Mouse (Mus musculus) cerebellum, adult 9-10 months (tissue): Measurements from ENCODE around the gene Xpo1.
A peak's percentile ranks its signal among the peaks of the same experiment; 100 is the strongest.

ENCODE experiments used
- DNase-seq: peaks from one replicate; pipeline ENCODE4 v3.0.0; 2022

Xpo1 gene

DNA sequence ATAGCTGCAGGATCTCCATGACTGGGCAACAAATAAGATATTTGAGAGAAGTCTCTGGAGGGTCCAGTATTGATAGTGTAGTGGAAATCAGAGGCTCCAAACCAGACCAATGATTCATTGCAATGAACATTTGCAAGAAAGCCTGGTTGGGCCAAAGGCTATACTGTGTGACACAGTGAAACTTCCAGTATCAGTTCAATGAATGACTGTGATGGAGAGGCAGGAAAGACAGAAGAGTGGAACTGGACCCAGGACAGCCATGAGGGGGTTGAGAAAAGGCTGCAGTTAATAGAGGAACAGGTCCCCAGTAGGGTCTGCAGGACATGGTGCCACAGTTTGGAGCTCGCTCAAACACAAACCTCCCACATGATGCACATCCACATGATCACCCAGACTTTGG, 44.1 kb downstream of the Xpo1 start:
- DNase-seq = no peak

DNA sequence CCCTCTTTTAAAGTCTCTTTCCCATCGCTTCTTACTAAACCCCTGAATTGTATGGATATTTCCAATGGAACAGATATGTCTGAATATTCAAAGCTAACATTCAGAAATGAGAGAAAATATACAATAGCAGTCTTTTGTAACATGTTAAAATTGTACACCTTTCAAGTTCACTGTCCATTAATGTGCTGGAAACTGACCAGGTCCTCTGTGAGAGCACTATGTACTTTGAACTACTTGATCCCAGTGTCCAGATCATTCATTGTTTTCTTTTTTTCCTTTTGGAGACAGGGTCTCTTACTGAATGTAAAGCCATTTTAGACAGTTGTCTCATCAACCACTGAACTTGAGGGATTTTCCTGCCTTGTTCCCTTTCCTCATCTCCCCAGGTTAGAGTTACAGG, 47.3 kb downstream of the Xpo1 start:
- no peak for DNase-seq

DNA sequence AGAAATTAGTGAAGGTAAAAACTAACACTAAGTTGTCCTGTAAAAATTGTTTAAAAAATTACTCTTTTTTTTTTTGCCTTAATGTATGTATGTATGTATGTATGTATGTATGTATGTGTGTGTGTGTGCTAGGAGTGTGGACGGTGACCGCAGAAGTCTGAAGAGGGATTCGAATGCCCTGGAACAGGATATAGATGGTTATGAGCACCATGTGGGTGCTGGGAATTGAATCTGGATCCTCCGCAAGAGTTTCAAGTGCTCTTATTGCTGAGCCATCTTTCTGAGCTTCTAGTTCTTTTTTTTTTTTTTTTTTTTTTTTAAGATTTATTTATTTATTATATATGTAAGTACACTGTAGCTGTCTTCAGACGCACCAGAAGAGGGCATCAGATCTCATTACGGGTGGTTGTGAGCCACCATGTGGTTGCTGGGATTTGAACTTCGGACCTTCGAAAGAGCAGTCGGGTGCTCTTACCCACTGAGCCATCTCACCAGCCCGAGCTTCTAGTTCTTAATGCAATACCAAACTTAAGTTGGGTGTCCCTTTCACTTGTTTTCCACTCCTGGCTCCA, 49.3 kb downstream of the Xpo1 start:
- peak; percentile 58 for DNase-seq

DNA sequence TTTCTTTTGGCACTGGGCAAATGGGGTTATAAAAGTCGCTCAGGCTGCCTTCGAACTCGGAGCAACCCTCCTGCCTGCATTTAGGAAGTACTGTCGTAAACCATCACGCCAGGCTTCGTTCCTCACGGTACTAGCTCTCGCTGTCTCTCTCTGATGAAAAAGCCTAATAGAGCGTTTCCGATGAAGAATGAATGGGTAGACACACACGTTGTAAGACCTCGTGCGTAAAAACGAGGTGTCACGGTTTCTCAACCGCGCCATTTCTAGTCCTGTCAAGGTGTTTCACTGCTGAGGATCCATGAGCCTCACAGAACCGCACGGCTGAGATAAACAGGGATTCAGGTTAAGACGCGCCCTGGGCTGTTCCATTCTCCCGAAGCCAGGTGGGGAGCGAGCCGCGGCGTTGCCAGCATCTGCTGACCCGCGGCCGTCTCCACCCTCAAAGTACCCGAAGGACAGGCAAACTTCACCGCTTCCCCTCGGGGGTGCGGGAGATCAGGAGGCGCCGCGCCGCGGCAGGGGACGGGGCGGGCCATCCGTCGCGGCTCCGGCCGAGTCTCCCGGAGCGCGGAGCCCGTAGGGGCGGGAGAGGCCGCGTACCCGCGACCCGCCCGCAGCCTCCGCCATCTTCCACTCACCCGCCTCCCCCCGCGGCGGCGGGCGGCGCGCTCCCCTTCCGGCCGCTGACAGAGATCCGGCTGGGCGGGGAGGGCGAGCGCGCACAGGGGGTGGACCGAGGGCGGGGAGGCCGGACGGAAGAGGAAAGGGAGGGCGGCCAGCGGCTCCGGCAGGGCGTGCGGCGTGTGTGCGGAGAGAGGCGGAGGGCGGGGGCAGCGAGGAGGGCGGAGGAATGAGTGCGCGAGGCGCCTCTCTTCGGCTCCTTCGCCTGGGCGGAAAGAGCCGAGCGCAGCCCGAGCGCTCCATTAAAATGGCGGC, 50.1 kb downstream of the Xpo1 start:
- peak; percentile 96 for DNase-seq

DNA sequence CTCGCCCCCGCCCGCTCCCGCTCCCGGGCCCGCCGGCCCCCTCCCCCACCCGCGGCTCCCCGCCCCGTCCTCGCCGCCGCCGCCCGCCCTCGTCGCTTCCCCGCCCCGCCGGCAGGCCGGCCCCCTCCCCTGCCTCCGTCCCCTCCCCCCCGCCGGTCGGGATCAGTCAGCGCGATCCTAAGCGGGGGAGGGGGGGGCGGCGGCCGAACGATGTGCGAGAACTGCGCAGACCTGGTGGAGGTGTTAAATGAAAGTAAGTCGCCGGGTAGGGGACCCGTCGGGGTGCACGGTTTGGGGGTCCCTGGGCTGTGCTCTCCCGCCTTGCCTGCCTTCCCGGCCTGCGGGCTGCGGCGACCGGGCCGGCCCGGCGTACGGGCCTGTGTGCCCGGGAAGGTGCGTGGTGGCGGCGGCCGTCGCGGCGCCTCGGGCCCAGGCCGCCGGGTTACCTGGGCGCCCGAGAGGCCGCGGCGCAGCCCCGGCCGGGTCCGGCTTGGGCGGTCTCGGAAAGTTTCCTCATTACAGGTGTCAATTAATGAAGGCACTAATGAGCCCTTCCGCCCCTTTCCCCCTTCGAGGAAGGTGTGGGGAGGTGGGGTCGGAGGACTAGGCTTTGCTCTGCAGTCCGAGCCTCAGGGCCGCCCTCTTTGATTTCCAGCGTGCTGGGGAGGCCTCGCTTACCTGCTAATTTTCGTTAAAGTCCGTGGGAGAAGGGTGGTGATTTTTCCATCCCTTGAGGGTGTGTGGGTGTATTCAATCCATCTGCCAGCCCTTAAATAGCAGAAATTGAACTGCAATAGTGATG, 51.1 kb downstream of the Xpo1 start, which contains the start of gene Usp34:
TSS of gene Usp34 (plus strand) at position 132 of the 802 bp plus-strand sequence.
- peak; percentile 74 for DNase-seq

DNA sequence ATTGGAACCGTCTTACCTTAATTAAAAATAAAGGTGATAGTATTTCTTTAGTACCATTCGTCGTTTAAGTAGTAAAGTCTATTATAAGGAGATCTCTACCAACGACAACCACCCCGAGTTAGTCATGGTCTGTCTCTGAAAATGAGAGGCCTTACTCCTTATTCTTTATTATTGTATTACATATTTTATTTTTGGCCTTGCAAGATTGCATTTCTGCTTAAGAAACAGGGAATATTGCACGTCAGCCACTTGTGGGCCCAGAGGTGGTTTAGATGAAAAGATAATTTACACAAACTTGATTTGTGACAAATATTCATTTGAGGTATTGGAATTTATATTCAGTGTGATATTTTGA, 51.7 kb downstream of the Xpo1 start:
- DNase-seq = no peak

DNA sequence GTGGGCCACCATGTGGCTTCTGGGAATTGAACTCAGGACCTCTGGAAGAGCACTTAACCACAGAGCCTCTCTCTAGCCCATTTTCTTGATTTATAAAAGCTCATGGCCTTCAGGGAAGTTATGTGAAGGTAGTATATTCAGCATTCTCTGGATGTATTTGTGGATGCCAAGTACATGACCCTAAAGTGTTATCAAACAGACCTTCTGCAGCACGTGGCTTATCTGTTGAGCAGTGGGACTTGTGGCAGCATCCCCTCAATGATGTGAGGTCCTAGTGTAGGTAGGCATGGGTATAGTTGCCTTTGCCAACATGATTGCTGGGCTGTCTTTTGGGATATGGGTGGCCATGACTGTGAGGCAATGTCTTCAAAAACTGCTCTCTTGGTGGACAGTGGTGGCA, 57.7 kb downstream of the Xpo1 start:
- DNase-seq = no peak

DNA sequence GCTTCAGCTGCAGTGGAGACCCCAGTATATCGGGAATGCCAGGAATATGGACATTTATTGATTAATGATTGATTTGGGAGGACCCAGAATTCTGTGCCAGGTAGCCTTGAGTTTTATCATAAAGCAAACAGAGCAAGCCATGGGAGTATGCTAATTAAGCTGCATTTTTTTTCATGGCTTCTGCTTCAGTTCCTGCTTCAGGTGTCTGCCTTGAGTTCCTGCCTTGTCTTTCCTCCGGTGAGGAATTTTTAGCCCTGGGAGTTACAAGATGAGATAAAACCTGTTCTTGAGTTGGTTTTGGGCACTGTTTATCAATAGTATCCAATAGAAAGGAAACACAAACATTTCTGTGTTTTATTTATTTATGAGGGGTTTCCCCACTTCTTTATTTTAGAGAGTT, 73.6 kb downstream of the Xpo1 start:
- no peak for DNase-seq

DNA sequence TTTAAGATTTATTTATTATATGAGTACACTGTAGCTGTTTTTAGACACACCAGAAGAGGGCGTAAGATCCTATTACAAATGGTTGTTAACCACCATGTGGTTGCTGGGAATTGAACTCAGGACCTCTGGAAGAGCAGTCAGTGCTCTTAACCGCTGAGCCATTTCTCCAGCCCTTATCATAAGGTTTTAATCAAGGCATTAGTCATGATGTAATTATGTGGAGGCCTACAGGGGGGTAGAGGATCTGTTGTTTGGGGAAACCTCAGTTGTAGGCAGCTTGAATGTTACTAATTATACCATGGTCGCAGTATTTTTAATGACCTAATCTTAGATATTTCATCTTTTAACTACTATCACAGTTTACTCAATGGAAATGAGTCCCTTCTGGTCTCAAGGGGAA, 76.3 kb downstream of the Xpo1 start:
- no peak for DNase-seq

DNA sequence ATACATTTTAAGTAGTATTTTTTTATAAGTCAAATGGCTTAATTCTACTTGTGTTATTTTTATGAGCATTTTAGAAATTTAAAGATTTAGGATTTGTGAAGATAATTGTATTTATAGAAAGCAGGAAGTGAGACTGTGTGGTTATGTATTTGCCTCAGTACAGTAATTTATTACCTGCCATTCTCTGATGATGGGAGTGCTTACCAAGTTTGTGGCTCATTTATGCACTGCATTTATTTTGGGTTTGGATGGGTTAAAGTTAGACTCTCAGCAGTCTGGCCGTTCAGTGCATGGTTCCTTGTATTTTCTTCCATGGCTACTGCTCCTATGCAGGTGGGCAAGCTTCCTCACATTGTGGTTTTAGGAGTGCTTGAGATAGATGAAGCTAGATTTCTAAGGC, 79.3 kb downstream of the Xpo1 start:
- DNase-seq = no peak
